Mouse (Mus musculus): ENCODE results near the gene Akr1b8. TPM values are rescaled to one million over a fixed set of nuclear protein-coding genes. Genes with fewer than 3 reads are reported as not detected.
"Not testable (repeated sequence)": the region's sequence is repeated elsewhere in the genome, so short reads cannot be mapped to it uniquely, and the experiment has no call there.

The Akr1b8 gene
- polyA plus RNA-seq, 1 experiment from 2014 or later, result 14.0 TPM

DNA sequence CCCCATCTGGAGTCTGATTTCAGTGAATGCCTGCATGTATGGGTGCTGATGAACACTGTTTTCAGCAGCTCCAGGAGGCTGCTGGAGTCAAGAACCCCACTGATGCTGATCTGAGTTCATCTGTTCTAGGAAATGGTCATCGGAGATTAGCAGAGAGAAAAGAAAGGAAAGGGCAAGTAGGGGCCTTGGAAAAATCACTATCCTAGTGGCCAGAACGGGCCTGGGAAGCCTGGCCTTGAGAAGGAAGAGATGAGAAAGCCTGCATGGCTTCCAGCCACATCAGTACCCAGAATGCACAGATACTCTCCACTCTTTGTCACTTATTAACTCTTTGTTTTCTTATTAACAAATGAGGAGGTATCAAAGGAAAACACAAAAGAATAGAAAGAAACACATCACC lies 46.8 kb downstream of the Akr1b8 start:
- no peaks in the 10 kb centered on the region for H3K36me3 ChIP-seq (ENCODE audit: insufficient read depth)
- H3K27me3 ChIP-seq (ENCODE audit: insufficient read depth, low read length), result no peaks in the 10 kb centered on the region
- no peaks in the 10 kb centered on the region for H3K4me1 ChIP-seq (ENCODE audit: insufficient read depth)
- H3K9ac ChIP-seq, result no peak overlapping the region
- H3K27ac ChIP-seq (ENCODE audit: low read depth), result no peak overlapping the region
- WGBS, result 74% methylated on average over 2 of the region's 2 CpGs
- no peak overlapping the region for H3K4me3 ChIP-seq (ENCODE audit: low read depth, low read length)
- ATAC-seq (ENCODE audit: insufficient read depth) (no peak), DNase-seq (no peak)
- no peak overlapping the region for H3K4me2 ChIP-seq
- TF ChIP-seq CTCF (IDR thresholded peaks at IDR 0.05; ENCODE audit: low read depth), result no peak
- H3K9me3 ChIP-seq (ENCODE audit: low read depth, low read length), result no peaks in the 10 kb centered on the region

DNA sequence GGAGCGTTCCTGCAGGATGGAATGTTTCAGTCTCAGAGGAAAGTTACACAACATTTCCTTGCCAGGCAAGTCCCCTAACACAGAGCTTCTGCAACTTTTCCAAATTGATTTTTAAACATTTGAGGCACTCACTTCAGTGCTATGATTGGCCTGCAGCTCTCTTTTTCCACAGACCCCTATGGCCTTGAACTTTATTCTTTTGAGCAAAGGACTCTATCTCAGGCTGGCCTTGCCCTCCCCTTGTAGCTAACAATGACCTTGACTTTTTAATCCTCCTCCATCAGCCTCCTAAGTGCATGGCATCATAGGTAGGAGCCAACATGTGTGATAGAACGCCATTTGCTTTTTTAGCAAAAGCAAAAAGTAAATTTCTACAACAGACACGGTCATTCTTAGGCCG lies 52.8 kb downstream of the Akr1b8 start:
- no peak for ATAC-seq (ENCODE audit: insufficient read depth)
- Histone ChIP-seq H3K27me3 (ENCODE audit: insufficient read depth, low read length) (no peaks in the 10 kb centered on the region), H3K9ac (no peak overlapping the region), H3K4me3 (ENCODE audit: low read depth, low read length) (no peak overlapping the region), H3K9me3 (ENCODE audit: low read depth, low read length) (no peaks in the 10 kb centered on the region), H3K4me1 (ENCODE audit: insufficient read depth) (no peaks in the 10 kb centered on the region), H3K27ac (ENCODE audit: low read depth) (no peak overlapping the region), H3K36me3 (ENCODE audit: insufficient read depth) (no peaks in the 10 kb centered on the region), H3K4me2 (no peak overlapping the region)
- WGBS, result 81% methylated on average over 4 of the region's 4 CpGs
- no peak for DNase-seq
- no peak for TF ChIP-seq CTCF (IDR thresholded peaks at IDR 0.05; ENCODE audit: low read depth)

GRCm38 (mm10) chr6:34407403-34407802 lies 53.5 kb downstream of the Akr1b8 start:
- peak; percentile 1 for DNase-seq
- no peaks in the 10 kb centered on the region for H3K9me3 ChIP-seq (ENCODE audit: low read depth, low read length)
- 54% methylated on average over 10 of the region's 10 CpGs for WGBS
- no peaks in the 10 kb centered on the region for H3K27me3 ChIP-seq (ENCODE audit: insufficient read depth, low read length)
- no peak overlapping the region for H3K4me2 ChIP-seq
- H3K27ac ChIP-seq (ENCODE audit: low read depth), result no peak overlapping the region
- no peaks in the 10 kb centered on the region for H3K36me3 ChIP-seq (ENCODE audit: insufficient read depth)
- no peaks in the 10 kb centered on the region for H3K4me1 ChIP-seq (ENCODE audit: insufficient read depth)
- H3K4me3 ChIP-seq (ENCODE audit: low read depth, low read length), result no peak overlapping the region
- no peak overlapping the region for H3K9ac ChIP-seq
- TF ChIP-seq CTCF (IDR thresholded peaks at IDR 0.05; ENCODE audit: low read depth), result no peak
- ATAC-seq (ENCODE audit: insufficient read depth), result no peak

GRCm38 (mm10) chr6:34412023-34412422 lies 58.1 kb downstream of the Akr1b8 start, which contains the start of gene Akr1b7:
TSS of gene Akr1b7 (plus strand) at chr6:34412334.
- no peaks in the 10 kb centered on the region for H3K27me3 ChIP-seq (ENCODE audit: insufficient read depth, low read length)
- WGBS, result 45% methylated on average over 6 of the region's 6 CpGs
- H3K27ac ChIP-seq (ENCODE audit: low read depth), result no peak within 1 kb of the TSS
- no peak within 1 kb of the TSS for H3K4me3 ChIP-seq (ENCODE audit: low read depth, low read length)
- no peaks in the 10 kb centered on the region for H3K4me1 ChIP-seq (ENCODE audit: insufficient read depth)
- no peaks in the 10 kb centered on the region for H3K36me3 ChIP-seq (ENCODE audit: insufficient read depth)
- no peak within 1 kb of the TSS for H3K4me2 ChIP-seq
- no peak for ATAC-seq (ENCODE audit: insufficient read depth)
- DNase-seq, result peak; percentile 21
- no peak within 1 kb of the TSS for H3K9ac ChIP-seq
- no peak for TF ChIP-seq CTCF (IDR thresholded peaks at IDR 0.05; ENCODE audit: low read depth)
- no peaks in the 10 kb centered on the region for H3K9me3 ChIP-seq (ENCODE audit: low read depth, low read length)

GRCm38 (mm10) chr6:34412688-34413087 lies 58.8 kb downstream of the Akr1b8 start:
- ATAC-seq (ENCODE audit: insufficient read depth), result no peak
- 81% methylated on average over 1 of the region's 1 CpGs for WGBS

DNA sequence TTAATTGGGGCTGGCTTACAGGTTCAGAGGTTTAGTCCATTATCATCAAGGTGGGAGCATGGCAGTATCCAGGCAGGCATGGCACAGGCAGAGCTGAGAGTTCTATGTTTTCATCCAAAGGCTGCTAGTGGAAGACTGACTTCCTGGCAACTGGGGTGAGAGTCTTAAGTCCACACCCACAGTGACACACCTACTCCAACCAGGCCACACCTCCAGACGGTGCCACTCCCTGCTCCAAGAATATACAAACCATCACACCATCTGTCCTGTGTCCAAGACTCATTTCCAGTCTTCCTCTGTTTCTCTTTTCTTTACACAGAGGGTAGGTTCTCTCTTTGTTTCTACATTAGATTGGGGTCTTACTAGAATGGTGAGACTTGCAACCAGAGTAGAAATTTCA lies 59.5 kb downstream of the Akr1b8 start:
- H3K27ac ChIP-seq (ENCODE audit: low read depth); H3K4me3 ChIP-seq (ENCODE audit: low read depth, low read length); H3K27me3 ChIP-seq (ENCODE audit: insufficient read depth, low read length); DNase-seq; H3K4me1 ChIP-seq (ENCODE audit: insufficient read depth); H3K9me3 ChIP-seq (ENCODE audit: low read depth, low read length); ATAC-seq (ENCODE audit: insufficient read depth); H3K4me2 ChIP-seq; H3K36me3 ChIP-seq (ENCODE audit: insufficient read depth); H3K9ac ChIP-seq: not testable (repeated sequence)
- WGBS, result 26% methylated on average over 1 of the region's 1 CpGs

More at GRCm38 (mm10) chr6:34412688-34413087, 58.8 kb downstream of the Akr1b8 start:
- H3K4me3 ChIP-seq (ENCODE audit: low read depth, low read length), result no peak overlapping the region
- DNase-seq, result no peak
- no peaks in the 10 kb centered on the region for H3K36me3 ChIP-seq (ENCODE audit: insufficient read depth)
- H3K27me3 ChIP-seq (ENCODE audit: insufficient read depth, low read length), result no peaks in the 10 kb centered on the region
- H3K9ac ChIP-seq, result no peak overlapping the region
- no peak overlapping the region for H3K4me2 ChIP-seq
- H3K4me1 ChIP-seq (ENCODE audit: insufficient read depth), result no peaks in the 10 kb centered on the region
- TF ChIP-seq CTCF (IDR thresholded peaks at IDR 0.05; ENCODE audit: low read depth), result no peak
- H3K9me3 ChIP-seq (ENCODE audit: low read depth, low read length), result no peaks in the 10 kb centered on the region
- H3K27ac ChIP-seq (ENCODE audit: low read depth), result no peak overlapping the region

GRCm38 (mm10) chr6:34416521-34416920 lies 62.6 kb downstream of the Akr1b8 start:
- 87% methylated on average over 2 of the region's 2 CpGs for WGBS
- H3K4me2 ChIP-seq, result no peak overlapping the region
- no peaks in the 10 kb centered on the region for H3K36me3 ChIP-seq (ENCODE audit: insufficient read depth)
- no peaks in the 10 kb centered on the region for H3K27me3 ChIP-seq (ENCODE audit: insufficient read depth, low read length)
- DNase-seq (no peak), ATAC-seq (ENCODE audit: insufficient read depth) (no peak)
- H3K4me3 ChIP-seq (ENCODE audit: low read depth, low read length), result no peak overlapping the region
- no peaks in the 10 kb centered on the region for H3K9me3 ChIP-seq (ENCODE audit: low read depth, low read length)
- no peak for TF ChIP-seq CTCF (IDR thresholded peaks at IDR 0.05; ENCODE audit: low read depth)
- no peak overlapping the region for H3K9ac ChIP-seq
- no peaks in the 10 kb centered on the region for H3K4me1 ChIP-seq (ENCODE audit: insufficient read depth)
- H3K27ac ChIP-seq (ENCODE audit: low read depth), result no peak overlapping the region

Other genes starting within 250 kb of the Akr1b8 start
- 71.2 and 74.2 TPM in 2 replicates for gene Slc35b4, start 177.0 kb upstream of the Akr1b8 start, polyA plus RNA-seq (2014; fragmentation: Nextera tagmentation; extraction: Ambion mirVana)
- gene Akr1b3, start 36.6 kb upstream of the Akr1b8 start, polyA plus RNA-seq (2014; fragmentation: Nextera tagmentation; extraction: Ambion mirVana), result 165 and 170 TPM in 2 replicates
- 22.3 and 26.8 TPM in 2 replicates for gene Akr1b10, start 30.1 kb downstream of the Akr1b8 start, polyA plus RNA-seq (2014; fragmentation: Nextera tagmentation; extraction: Ambion mirVana)
- 0.15 TPM in 1 of 2 replicates, not detected in the other for gene Akr1b7, start 58.2 kb downstream of the Akr1b8 start, polyA plus RNA-seq (2014; fragmentation: Nextera tagmentation; extraction: Ambion mirVana)
- 51.3 and 52.6 TPM in 2 replicates for gene Bpgm, start 122.1 kb downstream of the Akr1b8 start, polyA plus RNA-seq (2014; fragmentation: Nextera tagmentation; extraction: Ambion mirVana)
- 283 and 297 TPM in 2 replicates for gene Cald1, start 244.4 kb downstream of the Akr1b8 start, polyA plus RNA-seq (2014; fragmentation: Nextera tagmentation; extraction: Ambion mirVana)

Data from lung, embryonic 14.5 days (tissue).